Comparison of ENCODE assay signal across 9 mouse cellular contexts in the genomic region with DNA sequence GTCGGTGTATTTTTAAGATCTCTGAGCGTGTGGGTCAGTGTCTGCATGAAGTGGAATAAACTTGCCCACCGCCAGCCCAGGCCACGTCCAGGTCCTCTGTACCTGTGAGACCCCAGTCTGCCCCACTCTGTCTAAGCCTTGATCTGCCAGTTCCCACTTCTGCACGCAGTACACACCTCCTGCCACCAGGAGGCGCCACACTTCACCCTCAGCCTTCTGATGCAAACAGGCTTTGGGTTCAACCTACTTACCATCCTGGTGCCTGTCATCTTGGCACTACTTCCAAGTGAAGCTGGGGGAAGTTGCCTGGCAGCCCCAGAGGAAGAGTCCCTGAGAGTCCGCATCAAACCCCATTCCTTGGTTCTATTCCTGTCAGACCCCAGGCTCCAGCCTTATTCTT. TPM values are rescaled to one million over a fixed set of nuclear protein-coding genes. Genes with fewer than 3 reads are reported as not detected.
DNase-seq lines count a peak whose midpoint lies in the region; ATAC-seq and TF ChIP-seq lines count a peak whose summit lies in the region.
"Had no signal": no experiment of that assay in that cellular context is flagged by ENCODE, and none has a peak within 500 bp of the region (broad histone marks: within the 10 kb centered on the region; RNA-seq: fewer than 3 reads in every experiment).

No protein-coding gene starts in this region.

- H3K4me3 ChIP-seq in intestine, embryonic 15.5 days (replicated peaks) = no peak overlapping the region
- H3K4me3 ChIP-seq in liver, embryonic 13.5 days (replicated peaks) = no peak overlapping the region
- H3K4me3 ChIP-seq in small intestine, adult 2 months (ENCODE audit: low read depth, low read length) = peak overlapping the region; percentile 43
- H3K4me3 ChIP-seq: heart, embryonic 13.5 days had no signal

- H3K4me1 ChIP-seq in intestine, embryonic 15.5 days (replicated peaks) = no peaks in the 10 kb centered on the region
- H3K4me1 ChIP-seq in liver, embryonic 13.5 days (replicated peaks) = peaks cover 19% of the 10 kb centered on the region
- H3K4me1 ChIP-seq in small intestine, adult 2 months (ENCODE audit: control insufficient read depth, insufficient read depth, insufficient read length, low read length) = peaks cover 5% of the 10 kb centered on the region; the same call in 1 of the 2 replicates
- H3K4me1 ChIP-seq: heart, embryonic 13.5 days had no signal

- TF ChIP-seq POLR2A in small intestine, adult 2 months (IDR thresholded peaks at IDR 0.05; ENCODE audit: low read depth, low read length) = 0 out of 2 replicates have a peak, but pooled peaks have one; percentile 13

- peak overlapping the region; percentile 94 for H3K27ac ChIP-seq in intestine, embryonic 15.5 days
- H3K27ac ChIP-seq in liver, embryonic 13.5 days = peak overlapping the region; percentile 41
- H3K27ac ChIP-seq in small intestine, adult 2 months (ENCODE audit: insufficient read depth, low read depth, low read length) = peak overlapping the region; percentile 97
- H3K27ac ChIP-seq: heart, embryonic 13.5 days had no signal

- no peaks in the 10 kb centered on the region for H3K9me3 ChIP-seq in intestine, embryonic 15.5 days
- 0 out of 2 replicates have a peak, but pooled peaks cover 5% of the 10 kb centered on the region for H3K9me3 ChIP-seq in liver, embryonic 13.5 days (replicated peaks)

- TF ChIP-seq CTCF in small intestine, adult 2 months (IDR thresholded peaks at IDR 0.05; ENCODE audit: extremely low read depth, insufficient read length, insufficient replicate concordance, low read depth, low read length) = peak; percentile 89

- H3K9ac ChIP-seq in intestine, embryonic 15.5 days = no peak overlapping the region
- no peak overlapping the region for H3K9ac ChIP-seq in liver, embryonic 13.5 days
- H3K9ac ChIP-seq: heart, embryonic 13.5 days had no signal

- H3K27me3 ChIP-seq in intestine, embryonic 15.5 days (replicated peaks) = no peaks in the 10 kb centered on the region
- peaks cover 2% of the 10 kb centered on the region; the same call in 1 of the 2 replicates for H3K27me3 ChIP-seq in liver, embryonic 13.5 days
- H3K27me3 ChIP-seq in small intestine, adult 2 months (ENCODE audit: control insufficient read depth, insufficient read depth, low read length) = no peaks in the 10 kb centered on the region

- no peak for ATAC-seq in intestine, embryonic 15.5 days
- no peak for ATAC-seq in liver, embryonic 13.5 days (ENCODE audit: low read depth)

- H3K4me2 ChIP-seq in intestine, embryonic 15.5 days (replicated peaks) = peak overlapping the region; percentile 43; the same call in 1 of the 2 replicates
- no peak overlapping the region for H3K4me2 ChIP-seq in liver, embryonic 13.5 days
- H3K4me2 ChIP-seq: heart, embryonic 13.5 days had no signal

- 63% methylated on average over 7 of the region's 7 CpGs for WGBS in intestine, embryonic 15.5 days
- WGBS in liver, embryonic 13.5 days (ENCODE audit: insufficient replicate concordance) = 49% methylated on average over 7 of the region's 7 CpGs
- WGBS in small intestine, adult 2 months = 39% methylated on average over 7 of the region's 7 CpGs

- peak; percentile 74 for DNase-seq in ovary, postnatal 14 days (ENCODE audit: low spot score)
- no peak for DNase-seq in ovary, postnatal 10 days (ENCODE audit: low spot score)
- DNase-seq in adrenal gland, adult 18-20 months (ENCODE audit: low spot score in 2 of 2) = peak; percentile 76 to 80
- peak; percentile 34 for DNase-seq in embryo, embryonic 11.5 days (ENCODE audit: low read depth, low spot score)
- DNase-seq in liver, embryonic 13.5 days = peak; percentile 64
- peak; percentile 62 for DNase-seq in yolk sac, embryonic 10.5 days (ENCODE audit: low spot score)

- H3K36me3 ChIP-seq in intestine, embryonic 15.5 days = peaks cover 29% of the 10 kb centered on the region
- H3K36me3 ChIP-seq in liver, embryonic 13.5 days = peaks cover 47% of the 10 kb centered on the region
- peaks cover 52% of the 10 kb centered on the region for H3K36me3 ChIP-seq in small intestine, adult 2 months (ENCODE audit: control insufficient read depth, insufficient read depth, low read length)

RNA-seq across cellular contexts. Expression of gene Ehd1, which starts 14.3 kb away (rescaled TPM):
- 100 to 1,000 TPM; 112 to 157 TPM for total RNA-seq in adrenal gland, adult 18-20 months (2021)
- 88.8 and 115 TPM in 2 replicates for polyA plus RNA-seq in intestine, embryonic 15.5 days (2015; fragmentation: Nextera tagmentation; extraction: Ambion mirVana)
- polyA plus RNA-seq in liver, embryonic 13.5 days (2015; fragmentation: Nextera tagmentation; extraction: Ambion mirVana) = 68.8 and 72.6 TPM in 2 replicates
- polyA plus RNA-seq in small intestine, adult 2 months (2012; rRNA removed) = 315 and 714 TPM in 2 replicates

RNA-seq across cellular contexts. Expression of gene Atg2a, which starts 20.8 kb away (rescaled TPM):
- total RNA-seq in adrenal gland, adult 18-20 months (2021) = 10 to 100 TPM; 26.4 to 37.1 TPM
- polyA plus RNA-seq in intestine, embryonic 15.5 days (2015; fragmentation: Nextera tagmentation; extraction: Ambion mirVana) = 6.9 and 8.7 TPM in 2 replicates
- polyA plus RNA-seq in liver, embryonic 13.5 days (2015; fragmentation: Nextera tagmentation; extraction: Ambion mirVana) = 4.1 and 4.8 TPM in 2 replicates
- polyA plus RNA-seq in small intestine, adult 2 months (2012; rRNA removed) = 37.0 and 68.8 TPM in 2 replicates

RNA-seq across cellular contexts. Expression of gene Ppp2r5b, which starts 26.6 kb away (rescaled TPM):
- total RNA-seq in adrenal gland, adult 18-20 months (2021) = 100 to 1,000 TPM in 1 of 2 experiments, 10 to 100 TPM in 1; 97.0 to 115 TPM
- polyA plus RNA-seq in intestine, embryonic 15.5 days (2015; fragmentation: Nextera tagmentation; extraction: Ambion mirVana) = 21.2 and 22.3 TPM in 2 replicates
- 3.5 and 4.9 TPM in 2 replicates for polyA plus RNA-seq in liver, embryonic 13.5 days (2015; fragmentation: Nextera tagmentation; extraction: Ambion mirVana)
- polyA plus RNA-seq in small intestine, adult 2 months (2012; rRNA removed) = 64.2 and 112 TPM in 2 replicates

RNA-seq across cellular contexts. Expression of gene Gpha2, which starts 36.0 kb away (rescaled TPM):
- total RNA-seq in adrenal gland, adult 18-20 months (2021) = 10 to 100 TPM; 21.9 to 24.2 TPM
- polyA plus RNA-seq in intestine, embryonic 15.5 days (2015; fragmentation: Nextera tagmentation; extraction: Ambion mirVana) = 0.39 and 0.41 TPM in 2 replicates
- 0.17 TPM in 1 of 2 replicates, not detected in the other for polyA plus RNA-seq in liver, embryonic 13.5 days (2015; fragmentation: Nextera tagmentation; extraction: Ambion mirVana)
- polyA plus RNA-seq in small intestine, adult 2 months (2012; rRNA removed) = 0.74 TPM in 1 of 2 replicates, not detected in the other
- polyA plus RNA-seq: heart, embryonic 13.5 days had no signal

RNA-seq across cellular contexts. Expression of gene Cdc42bpg, which starts 44.0 kb away (rescaled TPM):
- total RNA-seq in adrenal gland, adult 18-20 months (2021) = 10 to 100 TPM; 15.1 to 19.3 TPM
- 1.0 and 1.4 TPM in 2 replicates for polyA plus RNA-seq in intestine, embryonic 15.5 days (2015; fragmentation: Nextera tagmentation; extraction: Ambion mirVana)
- polyA plus RNA-seq in liver, embryonic 13.5 days (2015; fragmentation: Nextera tagmentation; extraction: Ambion mirVana) = 0.14 and 0.16 TPM in 2 replicates
- polyA plus RNA-seq in small intestine, adult 2 months (2012; rRNA removed) = 26.0 and 53.2 TPM in 2 replicates

Comparison
In these comparisons a context has a peak if more than half of its experiments do, and no peak if none do; other contexts are left out.
1. H3K27ac ChIP-seq: peak in every context shown above with its lines; median percentile 97 in small intestine, adult 2 months; 94 in intestine, embryonic 15.5 days; 41 in liver, embryonic 13.5 days.